Mouse (Mus musculus) brown adipose tissue, adult 24 weeks (tissue): ENCODE data around the gene Gm49450. TPM values are rescaled to one million over a fixed set of nuclear protein-coding genes. Genes with fewer than 3 reads are reported as not detected.
A peak's percentile ranks its signal among the peaks of the same experiment; 100 is the strongest.

Experiments
- H3K27ac ChIP-seq: fragments of 200-500 bp; replicated peaks from 2 replicates; pipeline ENCODE4 v1.5.1; 2012; ENCODE audit warnings: low read depth, mild to moderate bottlenecking, low read length
- H3K4me1 ChIP-seq: fragments of 200-500 bp; 2 replicates; pipeline ENCODE4 v1.6.1; 2012; ENCODE audit warnings: low read length, mixed read lengths; ENCODE audit not compliant: control insufficient read depth, insufficient read depth, insufficient read length
- H3K4me3 ChIP-seq: fragments of 200-500 bp; 2 replicates; pipeline ENCODE4 v1.5.1; 2012; ENCODE audit warnings: low read depth, mild to moderate bottlenecking, low read length, moderate library complexity; ENCODE audit not compliant: insufficient read depth
- polyA plus RNA-seq: library from polyadenylated mRNA; stranded (reverse); fragments of >200 nt; gene quantifications from 2 replicates; pipeline ENCODE4 v1.2.4, GENCODE M21; 2012; ENCODE audit not compliant: missing spikeins, insufficient read depth, insufficient read length

Gm49450 gene
- polyA plus RNA-seq, 1 experiment = not detected

GRCm38 (mm10) chr15:98989701-98990430, 36.5 kb upstream of the Gm49450 start:
- Histone ChIP-seq H3K4me3 (no peak overlapping the region), H3K4me1 (peaks cover 24% of the 10 kb centered on the region), H3K27ac (no peak overlapping the region)

GRCm38 (mm10) chr15:98988787-98989186, 35.4 kb upstream of the Gm49450 start:
- Histone ChIP-seq H3K27ac (peak overlapping the region; percentile 91), H3K4me3 (no peak overlapping the region), H3K4me1 (peaks cover 24% of the 10 kb centered on the region)

GRCm38 (mm10) chr15:98987661-98988181, 34.4 kb upstream of the Gm49450 start:
- peak overlapping the region; percentile 91 for H3K27ac ChIP-seq

GRCm38 (mm10) chr15:98987077-98987630, 33.8 kb upstream of the Gm49450 start:
- Histone ChIP-seq H3K4me1 (peaks cover 20% of the 10 kb centered on the region), H3K27ac (peak overlapping the region; percentile 91), H3K4me3 (no peak overlapping the region)

More at GRCm38 (mm10) chr15:98987661-98988181, 34.4 kb upstream of the Gm49450 start:
- Histone ChIP-seq H3K4me1 (peaks cover 24% of the 10 kb centered on the region), H3K4me3 (no peak overlapping the region; the same call in 1 of the 2 replicates)

GRCm38 (mm10) chr15:98985982-98986715, 32.8 kb upstream of the Gm49450 start:
- H3K4me1 ChIP-seq = peaks cover 11% of the 10 kb centered on the region
- peak overlapping the region; percentile 83 for H3K4me3 ChIP-seq
- H3K27ac ChIP-seq = peak overlapping the region; percentile 99

GRCm38 (mm10) chr15:98985240-98985981, 32.1 kb upstream of the Gm49450 start:
- Histone ChIP-seq H3K4me3 (peak overlapping the region; percentile 83), H3K4me1 (peaks cover 11% of the 10 kb centered on the region), H3K27ac (peak overlapping the region; percentile 99)

- Histone ChIP-seq H3K27ac (peak overlapping the region; percentile 39), H3K4me3 (no peak overlapping the region), H3K4me1 (peaks cover 11% of the 10 kb centered on the region)
These were observed 31.3 kb upstream of the Gm49450 start for GRCm38 (mm10) chr15:98984681-98985080.

GRCm38 (mm10) chr15:98983431-98984081, 30.2 kb upstream of the Gm49450 start:
- Histone ChIP-seq H3K27ac (no peak overlapping the region), H3K4me1 (peaks cover 9% of the 10 kb centered on the region), H3K4me3 (no peak overlapping the region)

- no peak overlapping the region for H3K4me3 ChIP-seq
- peak overlapping the region; percentile 71 for H3K27ac ChIP-seq
- peaks cover 10% of the 10 kb centered on the region for H3K4me1 ChIP-seq
These were observed 28.7 kb upstream of the Gm49450 start for GRCm38 (mm10) chr15:98982100-98982499.

- no peak overlapping the region for H3K27ac ChIP-seq
- H3K4me1 ChIP-seq = peaks cover 9% of the 10 kb centered on the region
- H3K4me3 ChIP-seq = no peak overlapping the region
These were observed 26.8 kb upstream of the Gm49450 start for GRCm38 (mm10) chr15:98980012-98980614.

- peaks cover 9% of the 10 kb centered on the region for H3K4me1 ChIP-seq
- H3K4me3 ChIP-seq = no peak overlapping the region; the same call in 1 of the 2 replicates
- peak overlapping the region; percentile 89; the same call in 1 of the 2 replicates for H3K27ac ChIP-seq
These were observed 25.2 kb upstream of the Gm49450 start for GRCm38 (mm10) chr15:98978409-98979172.

GRCm38 (mm10) chr15:98977759-98978408, 24.5 kb upstream of the Gm49450 start:
- Histone ChIP-seq H3K4me3 (peak overlapping the region; percentile 40), H3K27ac (peak overlapping the region; percentile 89)

More at GRCm38 (mm10) chr15:98977759-98978408, 24.5 kb upstream of the Gm49450 start:
- peaks cover 9% of the 10 kb centered on the region for H3K4me1 ChIP-seq
